Mouse (Mus musculus) thymus, postnatal 0 days (tissue): Measurements from ENCODE around the gene Abca7. TPM values are rescaled to one million over a fixed set of nuclear protein-coding genes. Genes with fewer than 3 reads are reported as not detected.
"Not testable (repeated sequence)": the region's sequence is repeated elsewhere in the genome, so short reads cannot be mapped to it uniquely, and the experiment has no call there.

ENCODE experiments used
- DNase-seq: peaks from one replicate; pipeline ENCODE4 v3.0.0-alpha.2; 2015; ENCODE audit warnings: low spot score
- polyA plus RNA-seq: library from polyadenylated mRNA; unstranded; fragments of >200 nt; fragmentation: Nextera tagmentation; extraction: Ambion mirVana; gene quantifications from 2 replicates; pipeline ENCODE4 v1.2.1, GENCODE M21; 2015

Gene Abca7
- 5.2 and 5.8 TPM in 2 replicates for polyA plus RNA-seq

DNA sequence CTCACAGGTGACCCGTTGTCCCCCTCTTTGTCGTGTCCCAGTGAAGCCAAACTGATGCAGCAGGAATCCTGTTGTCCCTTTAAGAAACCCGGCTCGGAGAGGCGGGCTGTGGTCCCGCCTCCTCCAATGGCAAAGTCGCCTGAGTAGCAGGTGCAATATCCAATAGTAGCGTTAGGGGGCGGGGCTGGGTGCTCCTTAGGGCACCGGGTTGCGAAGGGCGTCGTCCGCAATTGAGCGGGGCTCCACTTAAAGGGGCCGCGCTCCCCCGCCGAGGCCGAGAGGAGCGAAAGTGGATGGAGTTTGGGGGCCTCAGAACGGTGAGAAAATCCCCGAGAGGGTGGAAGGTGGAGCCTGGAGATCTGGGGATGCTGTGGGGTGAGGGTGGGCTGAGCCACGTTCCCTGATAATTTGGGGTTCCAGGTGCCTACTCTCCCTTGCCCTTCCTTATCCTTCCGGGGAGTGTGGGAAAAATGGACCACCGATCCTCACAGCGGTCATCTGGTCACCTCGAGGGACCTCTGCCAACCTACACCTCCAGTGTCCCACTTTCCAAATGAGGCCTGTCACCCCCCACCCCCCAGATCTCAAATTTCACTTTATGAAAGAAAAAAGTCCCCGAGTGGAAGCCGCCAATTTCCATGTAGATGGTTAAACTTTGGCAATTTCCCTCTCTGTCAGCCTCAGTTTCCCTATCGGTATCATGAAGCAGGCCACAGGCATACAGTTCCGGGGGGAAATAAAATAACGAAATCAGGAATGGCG is at the start of gene Abca7:
Gene Abca7 (plus strand): TSS at position 223 of the 762 bp plus-strand sequence.
- DNase-seq, result peak; percentile 98

DNA sequence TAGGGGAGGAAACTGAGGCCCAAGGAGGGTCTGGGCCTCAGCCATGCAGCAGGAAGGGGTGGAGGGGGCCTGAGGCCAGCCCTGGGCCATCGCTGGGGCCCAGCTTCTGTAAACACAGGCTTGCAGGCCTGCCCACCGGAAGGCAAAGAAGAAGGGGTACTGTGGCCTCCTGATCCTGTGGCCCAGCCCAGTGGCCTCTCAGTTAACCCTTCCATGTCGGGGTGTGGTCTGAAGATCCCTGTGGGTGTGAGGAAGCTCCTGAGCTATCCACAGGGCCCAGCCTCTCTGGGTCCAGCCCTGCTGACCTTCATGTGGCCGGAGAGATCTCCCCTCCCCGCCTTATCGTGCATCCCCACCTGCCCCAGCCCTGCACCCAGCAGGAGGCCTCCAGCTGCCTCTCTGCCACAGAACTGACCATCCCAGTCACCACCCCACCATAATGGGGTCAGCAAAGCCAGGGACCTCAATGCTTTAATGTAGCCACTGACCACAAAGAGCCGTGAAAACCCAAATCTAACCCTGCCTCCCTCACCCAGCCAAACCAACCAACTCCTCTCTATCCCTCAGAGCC is 49.5 kb upstream of the Abca7 start:
- DNase-seq, result no peak

- no peak for DNase-seq
These were observed 48.8 kb upstream of the Abca7 start for GRCm38 (mm10) chr10:79947502-79947901.

DNA sequence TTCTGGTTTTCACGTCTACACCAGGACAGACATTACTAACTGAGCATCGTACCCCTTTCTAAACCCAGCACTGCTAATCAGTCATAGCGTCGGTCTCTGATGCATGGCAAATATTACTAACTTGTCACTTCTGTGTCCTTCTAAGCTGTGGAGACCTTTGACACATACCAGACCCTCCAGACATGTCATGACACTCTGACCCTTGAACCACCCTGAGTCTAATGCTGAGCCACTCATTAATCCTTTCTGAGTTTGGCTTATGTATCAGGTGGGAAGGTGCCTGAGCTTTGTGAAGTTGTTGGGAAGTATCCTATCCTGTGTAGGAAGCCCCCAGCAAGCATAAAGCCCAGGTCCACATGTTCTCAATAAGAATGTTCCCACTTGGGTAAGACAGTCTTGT is 46.4 kb upstream of the Abca7 start:
- no peak for DNase-seq

DNA sequence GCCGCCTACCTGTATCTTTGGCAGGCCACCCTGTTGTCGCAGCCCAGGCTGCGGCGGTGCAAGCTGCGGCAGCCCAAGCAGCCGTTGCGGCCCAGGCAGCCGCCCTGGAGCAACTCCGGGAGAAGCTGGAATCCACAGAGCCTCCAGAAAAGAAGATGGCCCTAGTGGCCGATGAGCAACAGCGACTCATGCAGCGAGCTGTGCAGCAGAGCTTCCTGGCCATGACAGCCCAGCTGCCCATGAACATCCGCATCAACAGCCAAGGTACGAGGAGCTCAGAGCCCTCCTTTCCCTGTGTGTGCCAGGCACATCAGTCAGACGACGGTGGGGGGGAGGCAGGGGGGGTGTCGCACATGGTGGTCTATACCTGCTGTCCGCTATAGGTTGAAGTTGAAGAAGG is 45.6 kb upstream of the Abca7 start:
- no peak for DNase-seq

GRCm38 (mm10) chr10:79953946-79954345 is 42.3 kb upstream of the Abca7 start:
- peak; percentile 42 for DNase-seq

- DNase-seq, result no peak
These were observed 40.6 kb upstream of the Abca7 start for GRCm38 (mm10) chr10:79955691-79956090.

DNA sequence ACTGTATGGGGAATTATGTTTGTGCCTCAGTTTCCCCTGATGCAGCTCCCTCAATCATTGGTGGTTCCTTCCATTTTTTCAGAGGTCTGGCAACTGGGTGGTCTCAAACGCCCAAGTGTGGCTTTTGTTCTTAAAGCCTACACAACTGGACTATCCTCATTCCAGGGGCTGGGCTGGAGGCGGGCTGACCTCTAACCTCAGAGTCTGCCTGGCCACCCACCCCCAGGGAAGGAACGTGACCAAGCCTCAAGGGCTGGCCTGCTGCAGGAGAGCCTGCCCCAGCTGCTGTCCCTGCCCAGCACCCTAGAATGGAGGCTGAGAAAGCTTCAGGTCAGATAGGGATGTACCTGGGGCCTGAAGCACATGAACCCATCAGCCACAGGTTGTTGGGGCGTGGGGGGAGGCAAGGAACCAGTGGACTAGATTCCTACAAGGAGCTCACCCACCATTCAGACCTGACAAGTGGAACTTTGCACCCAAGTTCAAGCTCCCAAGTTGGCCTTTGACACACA is 39.6 kb upstream of the Abca7 start:
- no peak for DNase-seq

DNA sequence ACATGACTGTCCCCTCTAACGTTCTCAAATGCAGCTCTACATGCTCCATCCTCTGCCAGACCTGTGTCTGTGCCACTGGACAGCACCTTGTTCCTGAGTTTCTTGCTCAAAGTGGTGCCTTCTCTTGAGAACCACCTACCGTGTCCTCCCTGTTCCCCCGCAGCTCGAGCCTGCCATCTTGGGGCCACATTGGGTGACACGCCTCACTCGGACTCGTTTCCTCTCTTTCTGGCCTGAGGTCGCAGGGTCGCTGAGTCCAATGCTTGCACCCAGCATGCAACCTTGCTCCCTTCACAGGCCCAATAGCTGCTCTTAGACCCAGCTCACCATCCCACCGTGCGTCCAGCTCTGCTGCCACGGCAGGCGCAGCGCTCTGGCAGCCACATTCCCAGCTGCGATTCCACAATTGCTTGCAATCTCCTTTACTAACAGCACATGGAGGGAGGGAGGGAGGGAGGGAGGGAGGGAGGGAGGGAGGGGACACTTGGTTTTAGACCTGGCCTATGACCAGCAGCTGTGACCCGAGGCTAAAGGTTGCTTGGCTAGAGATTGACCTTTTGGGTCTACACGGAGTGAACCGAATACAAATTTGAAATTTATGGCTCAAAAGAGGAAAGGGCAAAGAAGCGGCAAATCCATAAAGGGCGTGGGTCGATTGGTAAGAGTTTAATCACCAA is 38.0 kb upstream of the Abca7 start:
- peak; percentile 78 for DNase-seq

- DNase-seq, result not testable (repeated sequence)
These were observed 36.9 kb upstream of the Abca7 start for GRCm38 (mm10) chr10:79959412-79959811.

DNA sequence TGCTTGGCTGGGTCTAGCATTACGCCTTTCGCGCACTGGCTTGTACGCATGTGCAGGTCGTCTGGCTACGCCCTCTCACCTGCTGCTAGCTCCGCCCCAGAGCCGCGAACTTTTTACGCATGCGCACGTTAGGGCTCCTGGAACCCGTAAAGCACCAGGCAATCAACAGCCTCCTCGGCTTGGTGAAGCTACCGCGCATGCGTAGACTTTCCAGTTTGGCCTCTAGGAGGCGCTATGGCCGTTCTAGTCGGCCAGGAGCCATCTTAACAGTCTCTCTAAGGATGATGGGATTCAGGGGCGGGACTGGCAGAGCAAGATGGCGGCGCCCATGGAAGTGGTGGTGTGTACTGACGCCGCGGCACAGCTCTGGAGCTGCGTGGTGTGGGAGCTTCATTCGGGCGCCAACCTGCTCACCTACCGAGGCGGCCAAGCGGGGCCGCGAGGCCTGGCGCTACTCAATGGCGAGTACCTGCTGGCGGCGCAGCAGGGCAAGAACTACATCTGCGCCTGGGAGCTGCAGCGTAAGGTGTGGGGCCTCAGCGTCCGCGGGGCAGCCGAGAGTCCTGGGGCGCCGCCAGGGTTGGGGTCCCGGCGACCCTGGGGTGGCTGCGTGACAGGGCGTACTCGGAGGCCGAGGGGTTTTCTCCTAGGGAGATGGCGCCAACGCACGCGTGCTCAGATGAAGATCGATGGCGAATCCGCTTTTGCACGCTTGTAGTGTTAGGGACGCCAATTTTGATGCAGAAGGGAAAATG is 36.3 kb upstream of the Abca7 start, which contains the start of gene Wdr18:
Gene Wdr18 (plus strand): TSS at position 306 of the 755 bp plus-strand sequence.
- DNase-seq, result peak; percentile 100

GRCm38 (mm10) chr10:79960671-79961294 is 35.5 kb upstream of the Abca7 start:
- no peak for DNase-seq

DNA sequence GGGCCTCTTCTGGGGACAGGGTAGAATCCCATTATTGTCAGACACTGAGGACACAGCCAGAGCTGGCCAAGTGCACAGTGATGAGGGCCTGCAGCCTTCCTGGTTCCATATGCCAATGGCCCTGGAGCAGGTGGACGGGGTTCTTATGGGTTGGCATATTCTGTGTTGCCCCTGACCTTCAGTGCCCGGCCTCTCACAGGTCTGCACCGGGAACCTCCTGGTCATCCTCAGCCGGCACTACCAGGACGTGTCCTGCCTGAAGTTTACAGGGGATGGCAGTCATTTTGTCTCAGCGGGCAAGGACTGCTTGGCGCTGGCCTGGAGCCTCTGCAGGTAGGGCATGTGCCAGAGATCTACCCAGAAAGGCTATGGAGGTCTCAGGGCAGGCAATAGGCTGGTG is 31.6 kb upstream of the Abca7 start:
- DNase-seq, result no peak

DNA sequence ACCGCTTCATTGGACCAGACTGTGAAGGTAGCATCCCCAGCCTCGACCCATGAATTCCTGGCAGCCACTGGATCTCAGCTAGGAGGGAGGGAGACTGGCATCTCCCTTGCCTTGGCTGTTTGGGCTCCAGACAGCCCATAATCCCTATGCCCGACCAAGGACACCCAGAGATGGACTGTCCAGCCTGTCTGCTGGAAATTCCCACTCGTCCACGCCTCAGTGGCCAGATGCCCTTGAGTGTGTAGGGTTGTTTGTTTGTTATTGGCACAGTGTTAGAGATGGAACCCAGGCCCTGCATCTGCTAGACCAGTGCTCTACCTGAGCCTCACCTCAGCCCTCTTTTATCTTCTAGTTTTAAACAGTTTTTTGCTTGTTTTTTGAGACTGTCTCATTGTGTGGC is 31.0 kb upstream of the Abca7 start:
- DNase-seq, result no peak

GRCm38 (mm10) chr10:79966886-79967400 is 29.4 kb upstream of the Abca7 start:
- DNase-seq, result no peak

DNA sequence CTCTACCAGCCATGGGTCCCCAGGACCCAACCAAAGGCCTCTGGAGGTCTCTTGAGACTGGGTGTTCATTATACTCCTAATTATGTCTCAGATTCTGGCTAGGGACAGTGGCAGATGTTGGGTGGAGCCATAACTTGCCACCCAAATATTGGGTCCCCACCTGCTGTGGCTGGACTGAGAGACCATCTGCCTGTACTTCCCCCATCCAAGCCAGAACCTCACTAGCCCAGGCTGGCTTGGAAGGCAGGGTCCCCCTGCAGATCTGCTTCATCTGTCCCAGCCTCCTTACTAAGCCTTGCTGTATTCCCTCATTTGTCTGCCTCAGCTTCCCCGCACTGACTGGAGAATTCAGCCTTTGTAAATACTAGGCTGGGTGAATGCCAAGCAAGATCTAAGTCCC is 28.1 kb upstream of the Abca7 start:
- no peak for DNase-seq

DNA sequence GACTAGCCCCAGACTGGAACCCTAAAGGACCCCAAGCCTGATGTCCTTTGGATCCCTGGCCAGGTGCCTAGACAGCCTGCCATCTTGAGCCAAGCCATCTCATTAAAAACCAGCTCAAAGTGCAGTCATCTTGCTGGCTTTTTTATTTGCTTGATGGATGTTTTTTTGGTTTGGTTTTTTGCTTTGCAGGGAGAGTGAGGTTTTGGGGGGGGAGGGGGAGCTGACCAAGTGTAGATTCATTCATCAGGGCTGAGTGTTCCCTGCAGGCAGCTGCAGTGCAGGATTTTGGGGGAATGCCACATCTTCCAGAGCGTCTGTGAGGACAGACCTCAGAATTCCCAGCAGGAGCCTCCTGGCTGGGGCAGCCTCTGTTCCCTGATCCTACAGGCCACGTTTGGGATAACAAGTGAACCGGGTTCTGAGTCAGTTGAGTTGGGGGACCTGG is 27.1 kb upstream of the Abca7 start:
- DNase-seq, result no peak

DNA sequence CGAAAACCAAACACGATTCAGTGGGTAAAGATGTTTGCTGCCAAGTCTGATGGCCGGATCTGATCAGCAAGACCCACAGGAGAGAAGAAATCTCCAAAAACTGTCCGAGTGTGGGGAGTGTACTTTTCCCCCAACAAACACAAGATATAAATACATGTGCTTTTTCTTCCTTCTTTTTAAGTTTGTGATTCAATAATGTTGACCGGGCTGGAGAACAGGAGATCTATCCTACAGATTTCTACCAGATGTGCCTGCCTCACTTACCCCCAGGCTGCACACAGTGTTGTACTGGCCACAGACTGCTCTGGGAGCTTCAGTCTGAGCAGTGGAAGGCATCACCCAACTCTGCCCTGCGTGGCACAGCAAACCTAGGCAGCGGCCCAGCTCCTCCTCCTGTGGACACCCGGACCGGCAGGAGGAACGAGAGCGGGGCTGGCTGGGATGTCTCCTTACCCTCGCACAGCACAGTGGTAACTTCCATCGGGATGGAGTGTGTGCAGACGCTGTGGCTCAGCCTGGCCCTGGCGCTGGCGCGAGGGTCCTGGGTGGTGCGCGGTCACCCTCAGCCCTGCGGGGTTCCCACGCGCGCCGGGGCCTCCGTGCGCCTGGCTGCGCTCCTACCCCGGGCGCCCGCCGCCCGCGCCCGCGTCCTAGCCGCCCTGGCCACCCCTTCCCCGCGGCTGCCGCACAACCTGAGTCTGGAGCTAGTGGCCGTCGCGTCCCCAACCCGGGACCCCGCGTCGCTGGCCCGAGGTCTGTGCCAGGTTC is 25.7 kb upstream of the Abca7 start, which contains the start of gene Grin3b:
Gene Grin3b (plus strand): TSS at position 301 of the 768 bp plus-strand sequence.
- DNase-seq, result no peak

DNA sequence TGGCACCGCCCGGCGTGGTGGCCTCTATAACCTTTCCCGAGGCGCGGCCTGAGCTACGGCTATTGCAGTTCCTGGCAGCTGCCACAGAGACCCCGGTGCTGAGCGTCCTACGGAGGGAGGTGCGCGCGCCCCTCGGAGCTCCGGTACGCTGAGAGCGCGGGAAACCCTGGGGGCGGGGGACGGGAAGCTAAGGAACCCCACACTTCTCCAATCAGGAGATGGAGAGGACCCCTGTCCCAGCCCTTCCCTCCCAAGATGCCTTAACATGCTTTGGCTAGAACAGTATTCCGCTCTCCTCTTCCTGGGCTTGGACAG is 25.2 kb upstream of the Abca7 start:
- DNase-seq, result no peak

GRCm38 (mm10) chr10:79972831-79973230 is 23.5 kb upstream of the Abca7 start:
- no peak for DNase-seq
